Mouse (Mus musculus) lung, postnatal 0 days (tissue): ENCODE measurements at regions not wholly inside any gene's neighbourhood (a gene's known extent, or its start where the extent isn't known, plus 50 kb on each side); places are given as distances from the start of the nearest gene placed in this dataset.

Experiments used
- ATAC-seq: fragments of 200-750 bp; cut with Nextera tagmentation; 2 replicates; pipeline ENCODE4 v1.8.0; 2017; ENCODE audit warnings: moderate library complexity
- DNase-seq: peaks from one replicate; pipeline ENCODE4 v3.0.0-alpha.2; 2016; ENCODE audit warnings: low spot score
- H3K27ac ChIP-seq: fragments of 300-500 bp; sonication (generic); 2 replicates; pipeline ENCODE4 v1.5.1; 2014; ENCODE audit warnings: antibody characterized with exemption, mild to moderate bottlenecking, low read length, mixed read lengths
- H3K27me3 ChIP-seq: fragments of 300-500 bp; sonication (generic); replicated peaks from 2 replicates; pipeline ENCODE4 v1.6.1; 2014; ENCODE audit warnings: low read length, mixed read lengths; ENCODE audit not compliant: insufficient read depth
- H3K36me3 ChIP-seq: fragments of 300-500 bp; sonication (generic); 2 replicates; pipeline ENCODE4 v1.6.1; 2014; ENCODE audit warnings: low read length, mixed read lengths; ENCODE audit not compliant: insufficient read depth
- H3K4me1 ChIP-seq: fragments of 300-500 bp; sonication (generic); 2 replicates; pipeline ENCODE4 v1.6.1; 2014; ENCODE audit warnings: antibody characterized with exemption, low read depth, low read length, mixed read lengths; ENCODE audit not compliant: insufficient read depth
- H3K4me2 ChIP-seq: fragments of 300-500 bp; sonication (generic); replicated peaks from 2 replicates; pipeline ENCODE4 v1.6.1; 2014; ENCODE audit warnings: low read depth, mild to moderate bottlenecking, low read length, moderate library complexity, mixed read lengths
- H3K4me3 ChIP-seq: fragments of 300-500 bp; sonication (generic); 2 replicates; pipeline ENCODE4 v1.5.1; 2014; ENCODE audit warnings: low read depth, low read length
- H3K9ac ChIP-seq: fragments of 300-500 bp; sonication (generic); replicated peaks from 2 replicates; pipeline ENCODE4 v1.6.1; 2014; ENCODE audit warnings: low read depth, mild to moderate bottlenecking
- H3K9me3 ChIP-seq: fragments of 300-500 bp; sonication (generic); 2 replicates; pipeline ENCODE4 v1.6.1; 2016; ENCODE audit warnings: low read length, mixed read lengths
- CTCF ChIP-seq: IDR thresholded peaks from 2 replicates; pipeline ENCODE4 v1.5.1; 2016; ENCODE audit warnings: antibody characterized with exemption, mild to moderate bottlenecking
- EP300 ChIP-seq: IDR thresholded peaks from 2 replicates; pipeline ENCODE4 v1.6.1; 2016; ENCODE audit warnings: antibody characterized with exemption, mild to moderate bottlenecking, control low read depth
- WGBS: fragments of 180-500 bp; shearing (Covaris S2); extraction: QIAGEN DNeasy Blood & Tissue Kit; methylation state at CpG from one replicate; pipeline ENCODE4 v1.1.7; 2014; 5-methylcytosine and 5-hydroxymethylcytosine counted together

- DNase-seq (no peak), ATAC-seq (no peak)
- 66% methylated on average over 3 of the region's 3 CpGs for WGBS
- Histone ChIP-seq H3K4me3 (no peak overlapping the region), H3K9ac (no peak overlapping the region), H3K27me3 (no peaks in the 10 kb centered on the region), H3K4me1 (no peaks in the 10 kb centered on the region), H3K27ac (no peak overlapping the region), H3K36me3 (no peaks in the 10 kb centered on the region), H3K9me3 (no peaks in the 10 kb centered on the region), H3K4me2 (no peak overlapping the region)
- TF ChIP-seq CTCF: no peak
- no peak for TF ChIP-seq EP300
These were observed 277.5 kb upstream of the Camk1g start for GRCm38 (mm10) chr1:193647371-193648270.

- ATAC-seq: no peak
- H3K27me3 ChIP-seq: no peaks in the 10 kb centered on the region
- no peak overlapping the region for H3K4me2 ChIP-seq
- H3K4me1 ChIP-seq: no peaks in the 10 kb centered on the region
- no peaks in the 10 kb centered on the region for H3K36me3 ChIP-seq
- TF ChIP-seq CTCF: no peak
- no peak for TF ChIP-seq EP300
- no peaks in the 10 kb centered on the region for H3K9me3 ChIP-seq
- no peak overlapping the region for H3K9ac ChIP-seq
- H3K27ac ChIP-seq: no peak overlapping the region
- 69% methylated on average over 2 of the region's 2 CpGs for whole genome bisulfite sequencing
- no peak for DNase-seq
- H3K4me3 ChIP-seq: no peak overlapping the region
These were observed 274.4 kb upstream of the Camk1g start for GRCm38 (mm10) chr1:193644506-193644905.

- H3K4me3 ChIP-seq: no peak overlapping the region
- no peaks in the 10 kb centered on the region for H3K36me3 ChIP-seq
- H3K9me3 ChIP-seq: no peaks in the 10 kb centered on the region
- no peak overlapping the region for H3K4me2 ChIP-seq
- DNase-seq (no peak), ATAC-seq (no peak)
- TF ChIP-seq EP300: no peak
- TF ChIP-seq CTCF: no peak
- no peak overlapping the region for H3K9ac ChIP-seq
- H3K27ac ChIP-seq: no peak overlapping the region
- H3K4me1 ChIP-seq: no peaks in the 10 kb centered on the region
- WGBS: 52% methylated on average over 5 of the region's 5 CpGs
- no peaks in the 10 kb centered on the region for H3K27me3 ChIP-seq
These were observed 266.4 kb upstream of the Camk1g start for GRCm38 (mm10) chr1:193636451-193636850.

GRCm38 (mm10) chr1:193632115-193632514 is 262.0 kb upstream of the Camk1g start:
- no peak for ATAC-seq
- 78% methylated on average over 2 of the region's 2 CpGs for WGBS

GRCm38 (mm10) chr1:193629887-193630286 is 259.8 kb upstream of the Camk1g start:
- no peak for ATAC-seq
- Histone ChIP-seq H3K36me3 (no peaks in the 10 kb centered on the region), H3K9ac (no peak overlapping the region), H3K27me3 (no peaks in the 10 kb centered on the region), H3K4me1 (no peaks in the 10 kb centered on the region), H3K4me3 (no peak overlapping the region), H3K9me3 (no peaks in the 10 kb centered on the region), H3K27ac (no peak overlapping the region), H3K4me2 (no peak overlapping the region)
- TF ChIP-seq CTCF: no peak
- TF ChIP-seq EP300: no peak
- no peak for DNase-seq
- WGBS: 50% methylated on average over 2 of the region's 2 CpGs

More at GRCm38 (mm10) chr1:193632115-193632514, 262.0 kb upstream of the Camk1g start:
- Histone ChIP-seq H3K9ac (no peak overlapping the region), H3K27ac (no peak overlapping the region), H3K4me3 (no peak overlapping the region), H3K4me2 (no peak overlapping the region), H3K4me1 (no peaks in the 10 kb centered on the region), H3K27me3 (no peaks in the 10 kb centered on the region), H3K9me3 (no peaks in the 10 kb centered on the region), H3K36me3 (no peaks in the 10 kb centered on the region)
- TF ChIP-seq CTCF (no peak), EP300 (no peak)
- DNase-seq: no peak

GRCm38 (mm10) chr1:193626924-193627849 is 257.1 kb upstream of the Camk1g start:
- WGBS: 44% methylated on average over 16 of the region's 16 CpGs

More at GRCm38 (mm10) chr1:193626924-193627849, 257.1 kb upstream of the Camk1g start:
- Histone ChIP-seq H3K27me3 (no peaks in the 10 kb centered on the region), H3K9ac (no peak overlapping the region), H3K9me3 (no peaks in the 10 kb centered on the region), H3K4me2 (no peak overlapping the region), H3K4me3 (no peak overlapping the region), H3K36me3 (no peaks in the 10 kb centered on the region), H3K4me1 (no peaks in the 10 kb centered on the region), H3K27ac (no peak overlapping the region)
- ATAC-seq (no peak), DNase-seq (no peak)
- TF ChIP-seq CTCF (no peak), EP300 (no peak)
